Mouse (Mus musculus) neural tube, embryonic 14.5 days (tissue): ENCODE data around the gene Tiprl. TPM values are rescaled to one million over a fixed set of nuclear protein-coding genes. Genes with fewer than 3 reads are reported as not detected.

ENCODE experiments used
- ATAC-seq: fragments of 200-750 bp; cut with Nextera tagmentation; 2 replicates; pipeline ENCODE4 v1.8.0; 2017; ENCODE audit warnings: low read depth, mild to moderate bottlenecking, moderate TSS enrichment, moderate library complexity
- H3K27ac ChIP-seq: fragments of 300-500 bp; sonication (generic); 2 replicates; pipeline ENCODE4 v1.5.1; 2014; ENCODE audit warnings: low read depth, mild to moderate bottlenecking, control low read depth, low read length, moderate library complexity, mixed read lengths
- H3K27me3 ChIP-seq: fragments of 300-500 bp; sonication (generic); 2 replicates; pipeline ENCODE4 v1.6.1; 2014; ENCODE audit warnings: low read length; ENCODE audit not compliant: control insufficient read depth, insufficient read depth
- H3K36me3 ChIP-seq: fragments of 300-500 bp; sonication (generic); 2 replicates; pipeline ENCODE4 v1.6.1; 2014; ENCODE audit warnings: low read length, mixed read lengths; ENCODE audit not compliant: control insufficient read depth, insufficient read depth
- H3K4me1 ChIP-seq: fragments of 300-500 bp; sonication (generic); 2 replicates; pipeline ENCODE4 v1.6.1; 2014; ENCODE audit warnings: low read length; ENCODE audit not compliant: control insufficient read depth, insufficient read depth
- H3K4me2 ChIP-seq: fragments of 300-500 bp; sonication (generic); 2 replicates; pipeline ENCODE4 v1.6.1; 2014; ENCODE audit warnings: mild to moderate bottlenecking, low read depth, low read length, control low read depth
- H3K4me3 ChIP-seq: fragments of 300-500 bp; sonication (generic); 2 replicates; pipeline ENCODE4 v1.5.1; 2014; ENCODE audit warnings: low read depth, low read length, control low read depth, mixed read lengths
- H3K9ac ChIP-seq: fragments of 300-500 bp; sonication (generic); replicated peaks from 2 replicates; pipeline ENCODE4 v1.6.1; 2014; ENCODE audit warnings: low read depth, mild to moderate bottlenecking, control low read depth, low read length, mixed read lengths
- H3K9me3 ChIP-seq: fragments of 300-500 bp; sonication (generic); 2 replicates; pipeline ENCODE4 v1.6.1; 2016; ENCODE audit warnings: low read length; ENCODE audit not compliant: control insufficient read depth
- WGBS: fragments of 180-500 bp; shearing (Covaris S2); extraction: QIAGEN DNeasy Blood & Tissue Kit; methylation state at CpG from one replicate; pipeline ENCODE4 v1.1.7; 2014; 5-methylcytosine and 5-hydroxymethylcytosine counted together
- polyA plus RNA-seq: library from polyadenylated mRNA; unstranded; fragments of >200 nt; fragmentation: Nextera tagmentation; extraction: Ambion mirVana; gene quantifications from 2 replicates; pipeline ENCODE4 v1.2.1, GENCODE M21; 2014

The Tiprl gene
- polyA plus RNA-seq, 1 experiment from 2014 or later: 141 TPM

DNA sequence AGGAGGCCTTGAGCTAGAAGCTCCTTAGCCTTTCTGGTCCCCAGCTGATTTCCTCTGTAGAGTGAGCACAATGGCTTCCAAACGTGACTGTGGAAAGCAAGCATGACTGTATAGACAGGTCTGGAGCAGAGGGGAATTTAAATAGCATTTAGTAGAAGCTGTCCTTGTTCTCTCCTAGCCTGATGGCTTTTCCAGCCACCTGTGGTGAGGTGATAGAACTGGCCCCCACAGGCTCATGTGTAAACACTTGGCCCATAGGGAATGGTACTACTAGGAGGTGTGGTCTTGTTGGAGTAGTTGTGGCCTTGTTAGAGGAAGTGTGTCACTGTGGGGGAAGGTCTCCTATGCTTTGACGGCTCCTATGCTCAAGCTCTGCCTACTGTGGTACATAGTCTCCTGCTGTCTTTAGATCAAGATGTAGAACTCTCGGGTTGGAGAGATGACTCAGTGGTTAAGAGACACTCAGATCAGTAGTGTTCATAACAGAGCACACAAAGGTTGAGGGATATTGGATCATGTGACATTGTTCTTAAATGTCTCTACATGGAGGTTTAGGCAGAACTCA lies 41.3 kb downstream of the Tiprl start:
- no peak overlapping the region for H3K9ac ChIP-seq
- no peak overlapping the region for H3K4me2 ChIP-seq
- no peaks in the 10 kb centered on the region for H3K9me3 ChIP-seq
- no peak overlapping the region for H3K27ac ChIP-seq
- H3K36me3 ChIP-seq: no peaks in the 10 kb centered on the region
- H3K4me1 ChIP-seq: peaks cover 4% of the 10 kb centered on the region; the same call in 1 of the 2 replicates
- peaks cover 5% of the 10 kb centered on the region for H3K27me3 ChIP-seq
- no peak overlapping the region for H3K4me3 ChIP-seq
- ATAC-seq: no peak
- 76% methylated on average over 3 of the region's 3 CpGs for WGBS

DNA sequence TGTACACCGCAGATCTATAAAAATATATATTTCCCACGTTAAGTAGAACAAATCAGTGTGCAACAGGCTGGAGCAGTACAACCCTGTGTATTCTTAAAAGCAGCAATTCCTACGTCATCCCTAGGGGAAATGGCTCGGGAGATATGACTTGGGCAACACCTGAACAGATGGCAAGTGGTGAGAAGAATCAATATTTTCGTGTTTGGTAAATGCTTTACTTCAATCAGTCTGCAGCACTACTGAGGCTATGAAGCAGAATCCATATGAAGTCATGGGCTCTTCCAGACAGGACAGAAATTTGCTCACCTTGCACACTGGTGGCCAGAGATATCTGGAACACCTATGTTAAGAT lies 42.2 kb downstream of the Tiprl start:
- H3K27ac ChIP-seq: no peak overlapping the region
- peaks cover 5% of the 10 kb centered on the region for H3K27me3 ChIP-seq
- H3K4me3 ChIP-seq: peak overlapping the region; percentile 70
- H3K9me3 ChIP-seq: no peaks in the 10 kb centered on the region
- peak; percentile 1; the same call in 1 of the 2 replicates for ATAC-seq
- H3K9ac ChIP-seq: peak overlapping the region; percentile 61; the same call in 1 of the 2 replicates
- 10% methylated on average over 5 of the region's 5 CpGs for WGBS
- H3K4me1 ChIP-seq: peaks cover 4% of the 10 kb centered on the region; the same call in 1 of the 2 replicates
- peak overlapping the region; percentile 96 for H3K4me2 ChIP-seq
- H3K36me3 ChIP-seq: no peaks in the 10 kb centered on the region

- peaks cover 5% of the 10 kb centered on the region for H3K27me3 ChIP-seq
- no peak within 1 kb of the TSS for H3K27ac ChIP-seq
- H3K4me1 ChIP-seq: peaks cover 4% of the 10 kb centered on the region; the same call in 1 of the 2 replicates
- H3K36me3 ChIP-seq: no peaks in the 10 kb centered on the region
- peak within 1 kb of the TSS; percentile 61 for H3K9ac ChIP-seq
- H3K9me3 ChIP-seq: no peaks in the 10 kb centered on the region
- H3K4me3 ChIP-seq: peak within 1 kb of the TSS; percentile 70
- ATAC-seq: peak; percentile 90
- peak within 1 kb of the TSS; percentile 96 for H3K4me2 ChIP-seq
- under 1% methylated on average over 69 of the region's 69 CpGs for WGBS
These were observed 42.7 kb downstream of the Tiprl start, which contains the start of gene Sft2d2 for GRCm38 (mm10) chr1:165193880-165194661. TSS of gene Sft2d2 (minus strand) at chr1:165194438.

DNA sequence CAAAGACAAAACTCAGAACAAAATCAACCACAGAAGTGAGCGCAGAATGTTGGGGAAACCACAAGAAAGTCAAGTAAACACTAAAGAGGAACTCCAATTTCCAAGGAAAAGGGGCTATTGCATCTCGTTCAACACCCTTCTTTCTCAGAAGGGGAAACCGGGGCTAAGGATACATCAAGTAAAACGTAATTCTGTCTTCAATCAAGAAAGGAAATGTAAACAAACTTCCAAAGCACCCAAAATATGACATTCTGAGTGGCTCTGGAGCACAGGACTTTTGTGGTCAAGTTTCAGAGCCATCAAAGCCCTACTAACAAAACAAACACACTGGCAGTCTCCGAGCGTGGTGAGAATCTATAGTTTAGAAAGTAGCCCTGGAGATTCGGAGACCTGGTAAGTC lies 43.4 kb downstream of the Tiprl start:
- Histone ChIP-seq H3K4me1 (peaks cover 4% of the 10 kb centered on the region; the same call in 1 of the 2 replicates), H3K9me3 (no peaks in the 10 kb centered on the region), H3K36me3 (no peaks in the 10 kb centered on the region), H3K27ac (no peak overlapping the region), H3K27me3 (peaks cover 5% of the 10 kb centered on the region), H3K9ac (no peak overlapping the region), H3K4me2 (peak overlapping the region; percentile 96), H3K4me3 (peak overlapping the region; percentile 70)
- 18% methylated on average over 7 of the region's 7 CpGs for WGBS
- no peak for ATAC-seq

GRCm38 (mm10) chr1:165192714-165193264 lies 44.0 kb downstream of the Tiprl start:
- H3K4me3 ChIP-seq: no peak overlapping the region

DNA sequence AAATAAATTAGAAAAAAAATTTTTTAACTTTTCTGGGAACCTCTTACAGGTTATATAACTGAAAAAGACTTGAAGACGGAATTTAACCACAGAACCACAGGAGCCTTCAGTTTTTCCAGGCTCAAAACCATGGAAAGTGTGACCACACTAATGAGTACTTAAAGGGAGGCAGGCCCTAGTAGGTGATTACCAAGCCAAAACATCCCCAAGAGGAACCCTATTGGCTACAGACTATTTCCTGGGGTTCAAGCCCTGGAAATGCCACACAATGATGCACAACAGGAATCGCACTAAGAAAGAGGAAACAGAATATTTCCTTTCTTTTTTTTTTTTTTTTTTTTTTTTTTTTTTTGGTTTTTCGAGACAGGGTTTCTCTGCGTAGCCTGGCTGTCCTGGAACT lies 44.7 kb downstream of the Tiprl start:
- H3K4me1 ChIP-seq: peaks cover 4% of the 10 kb centered on the region; the same call in 1 of the 2 replicates
- ATAC-seq: no peak
- H3K27ac ChIP-seq: no peak overlapping the region
- H3K36me3 ChIP-seq: no peaks in the 10 kb centered on the region
- H3K9me3 ChIP-seq: no peaks in the 10 kb centered on the region
- H3K27me3 ChIP-seq: peaks cover 5% of the 10 kb centered on the region
- 90% methylated on average over 4 of the region's 4 CpGs for WGBS
- no peak overlapping the region for H3K4me3 ChIP-seq
- H3K9ac ChIP-seq: no peak overlapping the region
- H3K4me2 ChIP-seq: no peak overlapping the region

More at GRCm38 (mm10) chr1:165192714-165193264, 44.0 kb downstream of the Tiprl start:
- no peak for ATAC-seq
- WGBS: 74% methylated on average over 10 of the region's 10 CpGs
- Histone ChIP-seq H3K27me3 (peaks cover 5% of the 10 kb centered on the region), H3K27ac (no peak overlapping the region), H3K4me1 (peaks cover 4% of the 10 kb centered on the region; the same call in 1 of the 2 replicates), H3K9me3 (no peaks in the 10 kb centered on the region), H3K4me2 (no peak overlapping the region; the same call in 1 of the 2 replicates), H3K9ac (no peak overlapping the region), H3K36me3 (no peaks in the 10 kb centered on the region)

DNA sequence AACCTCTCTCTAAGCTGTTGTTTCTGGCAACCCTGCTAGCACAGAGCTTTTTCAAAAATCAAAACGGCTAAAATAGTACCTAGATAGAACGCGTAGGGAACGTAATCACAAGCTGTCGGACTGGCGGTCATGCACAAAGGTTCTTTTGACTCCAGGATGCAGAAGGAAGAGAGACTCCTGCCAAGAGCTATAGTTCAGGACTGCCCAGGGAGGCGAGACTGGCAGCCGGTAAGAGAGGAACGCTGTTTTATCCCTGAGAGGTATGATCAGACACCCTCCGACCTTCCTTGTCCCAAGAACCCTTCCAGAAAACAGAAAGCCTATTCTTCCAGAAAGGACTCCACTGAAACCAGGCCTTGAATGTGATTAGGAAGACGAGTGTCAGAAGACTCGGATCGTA lies 45.2 kb downstream of the Tiprl start:
- 65% methylated on average over 13 of the region's 13 CpGs for WGBS
- no peak overlapping the region for H3K4me2 ChIP-seq
- H3K27ac ChIP-seq: no peak overlapping the region
- H3K36me3 ChIP-seq: no peaks in the 10 kb centered on the region
- no peaks in the 10 kb centered on the region for H3K9me3 ChIP-seq
- H3K4me3 ChIP-seq: no peak overlapping the region
- no peak for ATAC-seq
- peaks cover 4% of the 10 kb centered on the region; the same call in 1 of the 2 replicates for H3K4me1 ChIP-seq
- no peak overlapping the region for H3K9ac ChIP-seq
- H3K27me3 ChIP-seq: peaks cover 5% of the 10 kb centered on the region

- Histone ChIP-seq H3K36me3 (no peaks in the 10 kb centered on the region), H3K27me3 (peaks cover 5% of the 10 kb centered on the region), H3K4me1 (peaks cover 4% of the 10 kb centered on the region; the same call in 1 of the 2 replicates), H3K9ac (no peak overlapping the region), H3K9me3 (no peaks in the 10 kb centered on the region), H3K27ac (no peak overlapping the region), H3K4me2 (no peak overlapping the region), H3K4me3 (no peak overlapping the region)
- ATAC-seq: no peak
- 93% methylated on average over 10 of the region's 10 CpGs for WGBS
These were observed 46.1 kb downstream of the Tiprl start for GRCm38 (mm10) chr1:165190571-165191273.
